Mouse (Mus musculus): ENCODE results near the gene Gm20604.

Gene Gm20604

DNA sequence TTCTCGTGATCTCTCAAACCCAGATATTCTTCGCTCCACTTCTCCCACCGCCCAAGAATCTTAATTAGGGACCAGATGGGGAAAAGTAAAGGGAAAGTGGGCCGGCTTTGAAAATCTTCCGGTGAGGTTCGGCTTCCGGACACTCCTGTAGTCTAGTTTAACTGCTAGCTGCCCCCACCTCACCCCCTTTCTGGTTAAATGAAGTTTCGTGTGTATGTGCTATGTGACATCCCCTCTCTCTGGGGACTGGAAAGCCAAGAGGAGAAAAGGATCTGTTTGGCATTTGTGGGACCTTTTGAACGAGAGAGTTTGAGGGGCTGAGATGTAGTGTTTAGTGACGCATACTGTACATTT lies at the start of gene Gm20604:
Gm20604 (minus strand) TSS at position 270 of the 354 bp plus-strand sequence.
- no peak for DNase-seq

DNA sequence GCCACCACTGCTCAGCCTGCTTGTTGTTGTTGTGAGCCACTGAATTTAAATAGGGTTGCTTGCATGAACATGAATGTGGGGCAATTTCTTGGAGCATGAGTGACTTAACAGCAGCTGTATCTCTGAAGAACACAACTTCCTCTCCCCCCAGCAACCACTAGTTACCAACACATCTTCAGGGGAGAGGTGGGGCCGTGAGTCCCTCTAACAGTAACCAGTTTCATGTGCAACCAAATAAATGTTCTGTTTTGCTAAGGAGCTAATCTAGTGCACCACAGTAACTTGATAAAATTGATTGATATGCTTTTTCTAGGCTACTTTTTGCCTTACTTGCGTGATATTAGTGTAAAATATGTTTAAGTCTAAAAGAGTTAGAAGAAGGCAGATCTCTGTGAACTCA lies 41.1 kb upstream of the Gm20604 start:
- DNase-seq: no peak

DNA sequence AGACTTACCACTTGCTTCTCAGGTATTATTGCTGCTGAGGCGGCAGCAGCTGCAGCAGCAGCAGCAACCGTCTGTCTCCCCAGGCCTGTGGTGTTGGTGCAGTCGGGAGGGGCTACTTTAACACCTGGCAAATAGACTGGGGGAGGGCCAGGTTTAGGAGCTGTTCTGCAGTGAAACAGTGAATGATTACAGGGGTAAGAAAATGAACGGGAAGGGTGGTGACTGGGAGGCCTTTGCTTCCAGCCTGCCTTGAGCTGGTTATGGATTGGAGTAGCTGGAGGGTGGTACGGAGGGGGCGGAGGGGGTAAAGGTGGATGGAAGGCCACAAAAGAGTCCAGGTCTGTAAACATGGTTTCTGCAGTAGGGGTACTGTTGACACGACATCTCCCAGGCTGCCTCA lies 29.5 kb upstream of the Gm20604 start:
- peak in 1 of 2 experiments; percentile 22 for DNase-seq

DNA sequence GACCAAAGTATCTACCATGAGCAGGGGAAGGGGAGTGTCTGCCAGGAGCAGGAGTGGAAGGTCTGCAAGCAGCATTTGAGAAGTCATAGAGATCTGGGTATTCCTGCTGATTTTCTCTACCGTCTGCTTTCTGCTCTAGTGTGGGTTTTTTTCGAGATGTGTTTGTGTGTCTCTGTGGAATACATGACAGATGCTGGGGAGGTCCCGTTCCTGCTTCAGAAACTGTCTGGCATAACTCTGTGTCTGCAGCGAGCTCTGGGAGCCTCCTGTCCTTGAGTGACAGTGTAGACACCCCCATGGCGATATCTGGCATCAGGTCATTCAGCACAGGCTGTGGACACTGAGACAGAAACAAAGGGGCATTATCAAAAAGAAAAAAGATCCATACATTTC lies 27.1 kb upstream of the Gm20604 start:
- DNase-seq: no peak

DNA sequence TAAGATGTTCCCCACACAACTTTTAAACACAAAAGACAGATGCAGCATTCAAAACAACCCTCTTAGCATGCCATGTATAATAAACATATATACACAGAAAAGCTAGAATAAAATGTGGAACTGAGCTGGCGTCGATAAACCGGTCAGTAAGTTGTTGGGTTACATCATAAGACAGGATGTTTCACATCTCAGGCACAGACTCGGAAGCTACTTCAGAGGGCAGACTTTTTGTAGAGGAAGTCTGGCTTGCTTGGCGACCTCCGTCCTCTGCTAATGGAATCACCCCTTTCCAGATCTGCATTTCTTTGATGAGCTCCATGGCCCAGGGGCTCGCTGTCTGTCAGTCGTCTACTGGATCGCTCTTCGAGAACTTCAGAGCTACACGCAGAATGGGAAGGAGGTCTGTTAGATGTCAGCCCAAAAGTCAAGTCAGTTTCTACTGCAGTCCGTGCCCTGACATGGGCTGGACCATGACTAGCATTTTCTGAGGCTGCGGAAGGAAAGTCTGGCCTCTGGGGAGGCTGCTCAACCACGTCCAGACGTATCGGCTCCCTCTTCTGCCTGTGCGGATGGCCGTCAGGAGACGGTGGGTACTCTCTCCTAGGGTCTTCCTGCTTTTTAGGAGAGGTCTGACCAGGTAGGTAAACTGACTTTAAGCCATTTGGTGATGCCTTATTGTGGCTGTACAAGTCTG lies 26.6 kb upstream of the Gm20604 start:
- no peak for DNase-seq

DNA sequence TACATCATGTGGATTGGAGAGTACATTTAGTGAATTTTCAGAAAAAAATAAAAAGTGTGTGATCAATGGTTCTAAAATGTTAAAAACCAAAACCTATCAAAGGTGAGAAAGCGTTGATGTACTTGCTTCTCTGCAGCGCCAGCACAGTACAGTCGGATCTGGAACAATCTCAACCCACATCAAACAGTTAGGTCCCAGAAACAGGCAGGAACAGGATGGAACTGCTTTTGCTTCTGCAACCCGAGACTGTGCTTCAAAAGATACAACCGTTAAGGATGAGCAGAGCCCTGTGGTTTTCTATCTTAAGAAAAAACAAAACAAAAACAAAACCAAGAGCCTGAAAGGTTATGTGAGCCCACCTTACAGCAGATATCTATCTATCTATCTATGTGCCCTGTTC lies 24.4 kb upstream of the Gm20604 start:
- DNase-seq: no peak

DNA sequence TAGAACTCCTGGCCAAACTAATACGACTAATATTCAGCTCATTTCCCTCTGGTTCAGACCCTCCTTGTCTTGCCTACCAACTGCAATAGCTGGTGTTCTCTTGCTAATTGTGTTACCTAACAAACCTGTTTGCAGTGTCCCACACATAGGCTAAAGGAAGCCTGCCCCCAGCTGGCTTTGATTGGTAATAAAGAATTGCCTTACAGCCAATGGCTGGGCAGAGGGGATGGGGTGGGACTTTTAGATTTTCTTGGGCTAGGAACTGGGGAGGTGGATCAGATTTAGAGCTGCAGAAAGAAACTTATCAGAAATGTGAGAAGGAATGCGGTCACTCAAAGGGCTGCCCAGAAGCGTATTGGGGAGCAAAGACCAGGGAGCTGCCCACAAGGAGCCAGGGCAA lies 21.0 kb upstream of the Gm20604 start:
- DNase-seq: peak; percentile 15 to 50

DNA sequence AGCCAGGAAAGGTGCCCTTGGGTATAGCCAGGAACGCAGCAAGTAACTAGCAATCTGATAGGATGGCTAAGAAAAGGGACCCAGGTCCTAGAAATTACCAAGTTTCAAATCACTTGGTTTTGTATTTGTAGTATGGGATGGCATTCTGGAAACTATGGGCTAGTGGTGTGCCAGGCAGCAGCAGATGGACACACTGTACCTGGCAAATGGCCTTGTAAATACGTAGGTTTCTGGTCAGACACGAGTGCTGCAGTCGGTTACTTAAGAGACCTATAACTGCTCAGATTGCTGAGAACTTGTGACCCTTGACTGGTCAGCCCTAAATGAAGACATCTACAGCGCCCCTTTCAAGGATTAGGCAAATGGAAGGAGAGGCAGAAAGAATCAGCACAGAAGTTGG lies 19.7 kb upstream of the Gm20604 start:
- DNase-seq: no peak

DNA sequence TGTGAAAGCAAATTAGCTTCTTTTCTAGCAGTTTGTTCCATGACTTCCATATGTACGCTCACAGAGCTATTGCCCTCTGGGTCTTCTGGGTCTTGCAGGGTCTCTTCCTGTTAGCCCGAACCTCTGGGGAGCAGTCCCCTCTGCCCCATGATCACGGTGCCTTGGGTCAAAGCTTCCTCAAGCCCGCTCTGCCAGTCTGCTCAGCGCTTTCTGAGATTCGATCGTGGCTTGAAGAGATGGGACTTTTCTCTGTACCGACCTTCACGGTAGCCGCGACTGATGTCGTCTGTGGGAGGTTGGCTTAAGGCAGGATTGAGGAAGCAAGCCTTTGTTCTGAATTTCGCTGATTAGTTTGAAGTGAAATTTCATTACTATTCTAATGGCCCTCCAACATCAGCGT lies 17.6 kb upstream of the Gm20604 start:
- no peak for DNase-seq

DNA sequence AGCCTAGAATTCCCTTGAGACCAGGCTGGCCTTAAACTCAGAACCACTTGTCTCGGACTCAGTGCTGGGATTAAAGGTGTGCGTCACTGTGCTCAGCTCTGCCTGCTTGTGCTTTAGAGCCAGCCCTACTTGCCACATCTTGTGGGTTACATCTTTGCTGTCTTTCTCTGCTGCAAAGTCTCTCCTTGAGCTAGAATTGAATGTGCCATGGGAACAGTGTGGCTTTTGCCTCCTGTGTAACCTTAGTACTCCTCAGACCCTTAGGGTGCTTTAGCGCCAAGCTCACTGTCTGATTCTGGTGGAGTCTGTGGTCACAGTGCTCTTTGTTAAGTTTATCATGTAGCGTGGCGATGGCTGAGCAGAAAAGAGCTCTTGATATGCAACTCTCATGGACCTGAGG lies 14.2 kb upstream of the Gm20604 start:
- DNase-seq: no peak

DNA sequence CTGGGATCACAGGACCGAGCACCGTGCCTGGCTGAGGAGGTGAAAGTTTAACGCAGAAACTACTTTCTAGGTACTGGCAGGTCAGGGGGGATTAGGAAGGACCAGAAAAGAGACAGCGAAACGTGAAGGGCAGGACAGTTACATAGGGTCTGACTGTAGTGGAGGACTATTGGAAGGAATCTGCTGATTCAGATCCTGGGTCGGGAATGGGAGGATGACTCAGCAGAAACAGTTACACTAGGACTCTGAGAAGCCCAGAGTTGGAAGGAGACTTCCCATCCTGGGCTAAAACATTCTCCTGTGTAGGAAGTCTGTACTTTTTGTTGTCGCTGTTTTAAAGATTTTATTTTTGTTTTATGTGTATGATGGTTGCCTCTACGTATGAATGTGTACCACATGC lies 13.1 kb upstream of the Gm20604 start:
- no peak for DNase-seq

DNA sequence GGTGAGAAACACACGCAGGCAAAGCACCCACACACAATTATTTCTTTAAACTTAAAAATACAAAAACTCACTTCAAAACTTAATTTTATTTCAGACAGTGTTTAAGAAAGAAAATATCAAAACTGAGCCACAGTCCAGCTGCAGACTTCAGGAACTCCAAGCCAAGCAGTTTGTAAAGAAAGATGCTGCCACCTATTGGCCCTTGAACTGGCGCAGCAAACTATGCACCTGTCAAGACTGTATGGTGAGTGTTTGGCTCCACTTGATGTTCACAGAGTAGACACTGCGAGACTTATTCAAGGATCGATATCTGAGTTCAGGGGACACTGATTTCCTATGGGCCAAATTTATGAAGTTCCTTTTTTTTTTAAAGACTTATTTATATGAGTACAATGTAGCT lies 10.5 kb upstream of the Gm20604 start:
- DNase-seq: peak in 1 of 2 experiments; percentile 45

DNA sequence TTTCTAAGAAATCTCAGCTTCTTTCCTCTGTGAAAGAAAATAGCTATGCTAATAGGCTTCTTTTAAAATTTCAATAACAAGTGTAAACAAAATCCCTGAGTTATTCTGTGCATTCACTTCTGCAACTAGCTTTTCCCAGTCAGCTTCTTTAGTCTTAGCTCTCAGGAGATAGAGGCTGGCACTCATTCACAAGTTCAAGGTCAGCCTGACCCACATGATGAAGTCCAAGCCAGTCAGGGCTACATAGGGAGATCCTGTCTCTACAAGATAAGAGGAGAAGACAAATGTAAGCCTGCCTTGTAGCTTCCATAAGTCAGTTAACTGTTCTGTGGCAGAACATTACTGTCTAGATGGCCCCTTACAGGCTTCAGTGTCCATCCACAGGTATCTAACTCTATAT lies 5.2 kb upstream of the Gm20604 start:
- no peak for DNase-seq

DNA sequence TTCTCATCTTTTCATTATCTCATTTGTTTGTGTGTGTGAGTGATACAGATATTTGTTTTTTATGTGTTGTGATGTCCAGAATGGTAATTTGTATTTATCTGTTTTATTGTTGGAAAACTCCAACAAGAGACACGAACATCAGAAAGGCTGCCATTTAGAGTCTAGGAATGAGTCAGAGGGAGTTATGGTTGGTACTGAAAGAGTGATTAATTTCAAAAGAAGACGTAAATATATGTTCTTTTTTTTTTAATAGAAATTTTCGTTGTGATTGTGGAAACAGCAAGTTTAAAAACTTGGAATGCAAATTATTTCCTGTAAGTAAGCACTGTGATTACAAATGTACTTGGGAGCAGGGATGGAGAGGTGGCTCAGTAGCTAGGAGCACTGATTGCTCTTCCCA lies 3.2 kb upstream of the Gm20604 start:
- no peak for DNase-seq

DNA sequence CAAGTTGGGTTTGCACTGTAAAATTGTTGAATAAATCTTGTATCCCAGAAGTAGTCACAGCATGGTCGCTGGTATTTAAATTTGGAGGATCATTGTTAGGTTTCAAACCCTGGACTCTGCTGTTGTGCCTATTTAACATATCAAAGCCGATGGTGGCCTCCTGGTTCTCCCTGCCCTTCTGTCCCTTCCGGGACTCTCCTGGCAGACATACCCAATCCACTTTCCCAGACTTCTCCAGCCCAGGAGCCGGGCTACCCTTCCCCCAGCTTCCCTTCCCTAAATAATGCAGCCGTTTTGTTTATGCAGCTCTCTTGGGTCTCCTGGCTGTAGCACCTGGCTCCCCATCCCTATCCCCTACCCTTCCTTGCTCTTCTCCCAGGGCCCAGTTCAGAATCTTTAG lies 464 bp upstream of the Gm20604 start:
- DNase-seq: peak in 1 of 2 experiments; percentile 33

DNA sequence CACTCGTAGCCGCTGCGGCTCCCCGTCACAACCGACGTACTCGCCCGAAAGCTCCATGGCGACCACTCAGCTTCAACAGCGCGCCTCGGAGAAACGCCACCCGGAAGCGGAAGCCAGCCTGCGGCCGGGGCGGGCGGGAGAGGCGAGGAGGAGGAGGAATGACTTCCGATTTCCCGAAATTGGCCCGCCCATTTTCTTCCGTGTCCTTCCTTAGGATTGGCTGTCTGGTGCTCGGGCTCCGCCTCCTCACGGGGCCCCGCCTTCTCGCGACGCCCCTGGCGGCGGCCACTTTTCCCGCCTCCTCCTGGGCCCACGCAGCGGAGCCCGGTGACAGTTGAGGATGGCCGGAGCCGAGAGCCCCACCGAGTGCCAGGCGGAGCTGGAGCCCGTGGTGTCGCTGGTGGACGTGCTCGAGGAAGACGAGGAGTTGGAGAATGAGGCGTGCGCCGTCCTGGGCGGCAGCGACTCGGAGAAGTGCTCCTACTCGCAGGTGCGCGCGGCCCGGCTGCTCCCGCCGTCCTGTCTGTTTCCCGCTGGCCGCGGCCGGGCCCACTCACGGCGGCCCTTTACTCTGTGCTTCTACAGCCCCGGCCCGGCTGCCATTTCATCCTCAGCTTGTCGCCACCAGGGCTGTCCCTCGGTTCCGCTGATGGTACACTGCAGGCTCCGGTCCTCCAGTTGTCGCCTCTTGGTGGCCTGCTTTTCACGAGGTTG lies 626 bp downstream of the Gm20604 start, which contains the start of the genes Gm28051, Gon7 and Ubr7:
Gm28051 (minus strand) TSS at position 77 of the 714 bp plus-strand sequence.
Gon7 (minus strand) TSS at position 115 of the 714 bp plus-strand sequence.
Ubr7 (plus strand) TSS at position 279 of the 714 bp plus-strand sequence.
- peak; percentile 98 for DNase-seq

DNA sequence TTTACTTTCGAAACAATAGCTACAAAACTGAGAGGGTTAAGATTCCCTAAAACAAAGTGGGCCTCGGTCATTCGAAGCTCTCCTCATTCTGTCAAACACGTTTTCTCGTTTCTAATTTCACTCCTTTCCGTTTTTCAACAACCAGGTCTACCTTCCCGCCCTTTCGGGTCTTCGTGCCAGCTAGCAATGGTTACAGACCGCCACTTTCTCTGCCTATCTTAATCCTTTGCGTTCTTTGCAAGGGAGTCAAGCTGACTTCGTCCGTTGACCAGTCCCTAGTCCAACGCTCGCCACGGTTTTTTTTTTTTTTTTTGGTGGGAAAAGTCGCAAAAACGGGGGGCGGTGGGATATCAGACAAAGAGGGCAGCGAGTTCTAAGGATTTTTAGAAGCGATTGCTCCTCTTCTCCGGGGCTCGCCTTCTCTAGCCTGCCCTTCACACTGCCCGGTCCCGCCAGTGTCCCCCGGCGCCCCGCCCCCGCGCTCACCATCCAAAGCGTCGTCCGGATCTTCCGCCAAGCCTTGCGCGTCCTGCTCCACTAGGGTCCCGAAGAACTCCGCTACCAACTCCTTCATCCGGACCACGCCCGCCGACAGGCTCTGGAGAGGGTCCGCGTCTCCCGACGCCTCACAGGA lies 1.3 kb downstream of the Gm20604 start:
- DNase-seq: peak in 1 of 2 experiments; percentile 95

DNA sequence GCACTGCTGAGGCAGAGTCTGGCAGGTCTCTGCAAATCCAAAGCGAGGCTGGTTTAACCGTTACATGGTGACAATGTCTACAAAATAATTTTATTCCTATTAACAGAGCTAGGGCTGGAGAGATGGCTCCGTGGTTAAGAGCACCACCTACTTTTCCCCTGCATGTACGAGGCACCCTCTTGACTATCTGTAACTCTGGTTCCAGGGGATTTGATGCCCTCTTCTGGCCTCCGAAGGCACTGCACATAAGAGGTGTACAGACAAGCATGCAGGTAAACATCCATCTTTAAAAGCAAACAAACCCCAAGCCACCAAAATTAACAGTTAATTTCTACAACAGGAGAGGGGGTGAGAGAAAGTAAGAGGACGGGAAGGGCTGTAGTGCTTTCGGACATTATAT lies 2.2 kb downstream of the Gm20604 start:
- peak in 1 of 2 experiments; percentile 51 for DNase-seq

DNA sequence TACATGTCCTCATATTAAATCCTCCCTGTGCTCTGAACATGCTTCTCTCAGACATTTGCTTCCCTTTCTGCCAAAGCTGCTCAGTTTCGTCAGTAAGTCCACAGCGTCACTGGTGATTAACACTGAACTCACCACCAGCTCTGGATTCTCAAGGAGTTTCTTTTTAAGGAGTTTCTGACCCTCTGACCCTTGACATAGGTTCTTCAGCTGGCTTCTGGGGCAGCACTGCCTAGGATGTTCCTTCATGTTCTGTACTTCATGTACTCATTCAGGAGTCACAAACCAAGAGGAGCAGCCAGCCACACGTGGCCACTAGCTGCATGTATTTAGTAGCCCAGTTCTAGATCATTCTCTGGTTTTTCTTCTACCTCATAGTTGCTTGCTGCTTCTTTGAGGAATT lies 10.2 kb downstream of the Gm20604 start:
- no peak for DNase-seq

DNA sequence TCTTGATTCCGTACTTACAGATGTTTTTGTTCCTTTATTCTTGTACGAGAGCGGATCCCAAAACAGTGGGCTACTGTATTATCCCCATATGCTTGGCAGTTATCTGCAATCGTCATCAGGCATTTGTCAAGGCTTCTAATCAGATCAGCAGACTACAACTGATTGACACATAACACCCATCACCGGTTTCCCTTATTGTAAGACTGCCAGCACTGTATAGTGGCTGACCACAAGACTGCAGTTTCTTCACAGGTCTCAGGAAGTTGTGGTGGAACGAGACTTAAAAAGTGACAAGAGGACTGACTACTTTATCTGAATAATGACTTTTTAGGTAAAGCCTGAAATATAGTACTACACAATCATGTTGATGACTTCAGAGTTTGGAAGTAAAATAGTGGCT lies 13.6 kb downstream of the Gm20604 start:
- DNase-seq: no peak

DNA sequence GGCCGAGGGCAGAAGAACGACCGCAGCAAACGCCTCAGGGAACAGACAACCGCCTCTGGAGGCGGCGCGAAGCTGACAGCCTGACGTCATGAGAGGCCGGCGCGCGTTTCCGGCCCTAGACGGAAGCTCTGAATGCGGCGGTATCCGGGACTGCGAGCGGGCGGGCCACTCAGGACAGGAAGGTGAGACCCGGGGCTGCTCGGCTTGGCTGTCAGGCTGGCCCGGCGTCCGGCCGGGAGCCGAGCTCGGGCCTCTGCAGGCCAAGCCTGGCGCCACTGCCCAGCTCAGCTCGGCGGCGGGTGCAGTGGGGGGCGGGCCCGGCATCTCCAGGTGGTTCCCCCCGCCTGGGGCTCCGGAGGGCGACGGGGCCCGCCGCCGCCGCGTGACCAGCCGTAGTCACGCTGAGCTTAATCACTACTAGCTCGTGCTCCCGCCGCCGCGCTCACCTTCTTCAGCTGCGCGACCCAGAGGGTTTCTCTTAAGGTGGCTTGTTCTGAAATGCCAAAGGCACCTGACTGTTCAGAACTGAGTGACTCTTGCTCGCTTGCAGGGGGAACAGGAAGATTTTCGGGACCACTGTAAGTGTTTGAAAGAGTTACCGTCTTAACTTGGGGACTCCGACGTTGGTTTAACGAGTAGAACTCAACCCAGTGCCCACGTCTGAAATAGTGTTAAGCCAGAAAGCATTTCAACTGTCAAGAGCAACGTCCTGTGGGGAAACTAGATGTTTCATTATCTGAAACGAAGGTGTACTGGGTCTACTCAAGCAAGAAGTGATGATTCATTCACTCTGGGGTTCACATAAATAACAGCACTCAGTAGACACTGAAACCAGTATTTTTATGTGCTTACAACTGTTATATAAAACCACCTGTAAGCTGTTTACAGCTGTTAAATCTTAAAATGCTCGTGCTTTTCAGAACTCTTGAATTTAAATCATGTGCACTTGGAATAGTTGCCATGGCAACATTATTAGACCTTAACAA lies 14.6 kb downstream of the Gm20604 start, which contains the start of the genes Moap1 and Tmem251:
Moap1 (minus strand) TSS at position 73 of the 986 bp plus-strand sequence.
Tmem251 (plus strand) TSS at position 174 of the 986 bp plus-strand sequence.
- peak; percentile 94 to 95 for DNase-seq

DNA sequence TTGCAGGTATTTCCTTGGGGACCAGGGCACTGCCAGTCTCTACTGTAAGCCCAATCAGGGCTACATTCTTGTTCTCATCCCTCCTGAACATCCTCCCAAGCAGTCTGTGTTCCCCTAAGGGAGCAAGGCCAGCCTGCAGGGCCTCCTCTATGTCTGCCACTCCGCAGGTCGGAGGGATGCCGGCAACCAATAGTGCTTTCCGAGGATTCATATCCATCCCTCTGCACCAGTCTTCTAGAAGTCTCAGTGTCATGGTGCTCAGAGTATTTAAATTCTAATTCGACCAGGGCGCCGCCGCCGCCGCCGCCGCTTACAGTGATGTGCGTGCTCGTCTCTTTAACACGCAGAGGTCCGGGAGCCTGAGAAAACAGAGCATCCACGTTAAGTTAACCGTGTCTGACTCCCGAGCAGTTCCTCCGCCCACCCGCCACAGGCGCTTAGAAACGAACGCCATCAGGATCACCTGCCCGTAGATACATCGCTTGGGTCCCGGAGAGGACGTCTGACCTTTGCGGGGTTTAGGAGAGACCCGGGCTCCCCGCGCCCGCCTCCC lies 15.4 kb downstream of the Gm20604 start:
- no peak for DNase-seq
